Mouse (Mus musculus) CH12.LX (cell line): ENCODE measurements around the gene Otub2. TPM values are rescaled to one million over a fixed set of nuclear protein-coding genes. Genes with fewer than 3 reads are reported as not detected.
A peak's percentile ranks its signal among the peaks of the same experiment; 100 is the strongest.

Experiments used
- DNase-seq: peaks from one replicate; pipeline ENCODE4 v3.0.0-alpha.2; 2013; ENCODE audit errors: extremely low read depth
- H3K27ac ChIP-seq: 2 replicates; pipeline ENCODE4 v1.5.1; 2012; ENCODE audit warnings: low read depth, mild to moderate bottlenecking, control low read depth, moderate library complexity; ENCODE audit not compliant: insufficient read depth
- H3K27me3 ChIP-seq: replicated peaks from 2 replicates; pipeline ENCODE3; 2012; ENCODE audit warnings: inconsistent platforms
- H3K36me3 ChIP-seq, 2 experiments: replicated peaks in 1 of 2; 2 replicates each; pipeline versions ENCODE3 to v1.6.1; 2012; ENCODE audit warnings: inconsistent platforms in 1 of 2, low read length in 1 of 2, mild to moderate bottlenecking in 1 of 2, mixed read lengths in 1 of 2, moderate library complexity in 1 of 2; ENCODE audit not compliant: control insufficient read depth in 1 of 2, insufficient read depth in 1 of 2
- H3K4me1 ChIP-seq, 2 experiments: 2 replicates each; pipeline ENCODE4 v1.6.1; 2012; ENCODE audit warnings: inconsistent platforms in 1 of 2, moderate library complexity in 1 of 2; ENCODE audit not compliant: insufficient read depth in 2 of 2, control insufficient read depth in 1 of 2
- H3K4me2 ChIP-seq: 2 replicates; pipeline ENCODE4 v1.6.1; 2012; ENCODE audit warnings: low read depth, mild to moderate bottlenecking, control low read depth; ENCODE audit not compliant: poor library complexity, insufficient read depth, severe bottlenecking
- H3K4me3 ChIP-seq, 3 experiments: fragments of 150-350 bp in 1 of 3; sonication (generic) in 1 of 3; replicated peaks in 1 of 3; 2 replicates each; pipeline versions ENCODE3 to v1.5.1; 2011 to 2012; ENCODE audit warnings: low read depth in 2 of 3, low read length in 2 of 3, mild to moderate bottlenecking in 2 of 3, moderate library complexity in 2 of 3, control low read depth in 1 of 3, improper control_type of control experiment in 1 of 3, inconsistent platforms in 1 of 3, mixed read lengths in 1 of 3; ENCODE audit not compliant: poor library complexity in 1 of 3
- H3K79me2 ChIP-seq: replicated peaks from 2 replicates; pipeline ENCODE4 v1.6.1; 2012; ENCODE audit warnings: mild to moderate bottlenecking, moderate library complexity; ENCODE audit not compliant: control insufficient read depth, poor library complexity, insufficient read depth, severe bottlenecking; ENCODE audit errors: extremely low read depth
- H3K9ac ChIP-seq: 2 replicates; pipeline ENCODE4 v1.6.1; 2012; ENCODE audit warnings: low read depth, mild to moderate bottlenecking, control low read depth, moderate library complexity; ENCODE audit not compliant: insufficient read depth
- H3K9me3 ChIP-seq: replicated peaks from 2 replicates; pipeline ENCODE3; 2012; ENCODE audit warnings: low read length, inconsistent platforms, mixed read lengths
- BHLHE40 ChIP-seq: IDR thresholded peaks from 2 replicates; pipeline ENCODE4 v1.6.1; 2011; ENCODE audit warnings: mild to moderate bottlenecking, low read depth, low read length, improper control_type of control experiment
- CTCF ChIP-seq, 2 experiments: IDR thresholded peaks in 1 of 2; conservative IDR thresholded peaks in 1 of 2; 2 replicates each; pipeline ENCODE4 v1.5.1; 2011 to 2012; ENCODE audit warnings: low read depth in 2 of 2, low read length in 2 of 2, improper control_type of control experiment in 1 of 2, inconsistent platforms in 1 of 2, mild to moderate bottlenecking in 1 of 2, moderate library complexity in 1 of 2
- E2F4 ChIP-seq: IDR thresholded peaks from 2 replicates; pipeline ENCODE4 v1.6.1; 2011; ENCODE audit warnings: low read depth, low read length, improper control_type of control experiment; ENCODE audit not compliant: insufficient replicate concordance
- EP300 ChIP-seq: IDR thresholded peaks from 2 replicates; pipeline ENCODE4 v1.6.1; 2011; ENCODE audit warnings: low read length, improper control_type of control experiment
- ETS1 ChIP-seq: conservative IDR thresholded peaks from 2 replicates; pipeline ENCODE4 v1.6.1; 2012; ENCODE audit warnings: low read depth, mild to moderate bottlenecking, inconsistent platforms, low read length, improper control_type of control experiment, moderate library complexity
- GABPA ChIP-seq: IDR thresholded peaks from 2 replicates; pipeline ENCODE4 v1.6.1; 2012; ENCODE audit warnings: low read depth, low read length, improper control_type of control experiment, inconsistent platforms; ENCODE audit not compliant: insufficient replicate concordance
- HCFC1 ChIP-seq: IDR thresholded peaks from 2 replicates; pipeline ENCODE4 v1.6.1; 2012; ENCODE audit warnings: low read depth, mild to moderate bottlenecking, inconsistent platforms, low read length, improper control_type of control experiment
- IRF4 ChIP-seq: IDR thresholded peaks from 2 replicates; pipeline ENCODE4 v1.6.1; 2014; ENCODE audit warnings: low read depth, mild to moderate bottlenecking, inconsistent platforms, low read length, improper control_type of control experiment
- JUND ChIP-seq: conservative IDR thresholded peaks from 2 replicates; pipeline ENCODE4 v1.6.1; 2011; ENCODE audit warnings: low read depth, low read length, improper control_type of control experiment
- MAFK ChIP-seq: IDR thresholded peaks from 2 replicates; pipeline ENCODE4 v1.6.1; 2011; ENCODE audit warnings: low read length, improper control_type of control experiment; ENCODE audit not compliant: insufficient replicate concordance
- MAX ChIP-seq: IDR thresholded peaks from 2 replicates; pipeline ENCODE4 v1.6.1; 2011; ENCODE audit warnings: low read length, improper control_type of control experiment
- MAZ ChIP-seq: IDR thresholded peaks from 2 replicates; pipeline ENCODE4 v1.6.1; 2012; ENCODE audit warnings: low read depth, mild to moderate bottlenecking, inconsistent platforms, low read length, improper control_type of control experiment, moderate library complexity
- MEF2A ChIP-seq: IDR thresholded peaks from 2 replicates; pipeline ENCODE4 v1.6.1; 2014; ENCODE audit warnings: low read depth, mild to moderate bottlenecking, inconsistent platforms, low read length, improper control_type of control experiment, borderline replicate concordance
- MXI1 ChIP-seq: IDR thresholded peaks from 2 replicates; pipeline ENCODE4 v1.6.1; 2011; ENCODE audit warnings: mild to moderate bottlenecking, low read depth, low read length, improper control_type of control experiment
- MYC ChIP-seq: IDR thresholded peaks from 2 replicates; pipeline ENCODE4 v1.6.1; 2011; ENCODE audit warnings: low read depth, mild to moderate bottlenecking, improper control_type of control experiment, low read length
- NELFE ChIP-seq: IDR thresholded peaks from 2 replicates; pipeline ENCODE4 v1.6.1; 2011; ENCODE audit warnings: low read depth, low read length, improper control_type of control experiment
- POLR2A ChIP-seq: IDR thresholded peaks from 2 replicates; pipeline ENCODE4 v1.6.1; 2011; ENCODE audit warnings: low read depth, mild to moderate bottlenecking, improper control_type of control experiment, low read length
- POLR2AphosphoS2 ChIP-seq: IDR thresholded peaks from 2 replicates; pipeline ENCODE4 v1.6.1; 2011; ENCODE audit warnings: low read depth, low read length, improper control_type of control experiment
- RAD21 ChIP-seq: IDR thresholded peaks from 2 replicates; pipeline ENCODE4 v1.6.1; 2011; ENCODE audit warnings: low read depth, mild to moderate bottlenecking, low read length, improper control_type of control experiment, moderate library complexity
- RCOR1 ChIP-seq: conservative IDR thresholded peaks from 2 replicates; pipeline ENCODE4 v1.6.1; 2012; ENCODE audit warnings: low read depth, mild to moderate bottlenecking, inconsistent platforms, low read length, improper control_type of control experiment
- SIN3A ChIP-seq: IDR thresholded peaks from 2 replicates; pipeline ENCODE4 v1.6.1; 2012; ENCODE audit warnings: low read length, improper control_type of control experiment, inconsistent platforms
- SMC3 ChIP-seq: IDR thresholded peaks from 2 replicates; pipeline ENCODE4 v1.6.1; 2011; ENCODE audit warnings: low read depth, low read length, improper control_type of control experiment
- TBP ChIP-seq: conservative IDR thresholded peaks from 2 replicates; pipeline ENCODE4 v1.6.1; 2011; ENCODE audit warnings: low read depth, low read length, improper control_type of control experiment
- USF1 ChIP-seq: IDR thresholded peaks from 2 replicates; pipeline ENCODE4 v1.6.1; 2014; ENCODE audit warnings: low read depth, mild to moderate bottlenecking, inconsistent platforms, low read length, improper control_type of control experiment
- USF2 ChIP-seq: conservative IDR thresholded peaks from 2 replicates; pipeline ENCODE4 v1.6.1; 2011; ENCODE audit warnings: low read depth, low read length, improper control_type of control experiment
- ZC3H11A ChIP-seq: IDR thresholded peaks from 2 replicates; pipeline ENCODE4 v1.6.1; 2012; ENCODE audit warnings: low read depth, mild to moderate bottlenecking, inconsistent platforms, low read length, improper control_type of control experiment
- ZKSCAN1 ChIP-seq: IDR thresholded peaks from 2 replicates; pipeline ENCODE4 v1.6.1; 2012; ENCODE audit warnings: low read depth, inconsistent platforms, low read length, improper control_type of control experiment, borderline replicate concordance
- ZMIZ1 ChIP-seq: IDR thresholded peaks from 2 replicates; pipeline ENCODE4 v1.6.1; 2012; ENCODE audit warnings: low read depth, mild to moderate bottlenecking, inconsistent platforms, low read length, improper control_type of control experiment
- dilution Hi-C: fragments of 300-500 bp; cut with MboI; formaldehyde crosslinking; loops from 2 replicates; pipeline ENCODE4 v1.14.3; 2020; ENCODE audit warnings: low sequenced_read_pairs; ENCODE audit not compliant: extremely low pct_unique_long_range_greater_than_20kb, extremely low pct_ligation_motif_present
- in situ Hi-C: fragments of 300-500 bp; cut with MboI; formaldehyde crosslinking; loops from 3 replicates; pipeline ENCODE4 v1.14.3; 2019; ENCODE audit warnings: low sequenced_read_pairs, low pct_ligation_motif_present, low pct_unique_long_range_greater_than_20kb, mixed read lengths
- polyA plus RNA-seq: library from polyadenylated mRNA; unstranded; fragments of >175 nt; gene quantifications from 2 replicates; pipeline ENCODE4 v1.2.1, GENCODE M21; 2012; ENCODE audit warnings: low read depth; ENCODE audit not compliant: insufficient read length
- total RNA-seq, 2 experiments: library from RNA; depleted of rRNA; stranded (reverse); fragments of 300-350 nt in 1 of 2; fragments of >200 nt in 1 of 2; gene quantifications; 2 replicates each; pipeline ENCODE4 v1.2.3; 2012 to 2014

The Otub2 gene
- total and polyA plus RNA-seq, 3 experiments: 3.0 to 11.5 (median 7.6) TPM

- TF ChIP-seq MYC (no peak; the same call in 1 of the 2 replicates), USF1 (no peak), ZMIZ1 (0 out of 2 replicates have a peak, but pooled peaks have one; percentile 28), USF2 (no peak), MAFK (peak; percentile 94), MAX (no peak), BHLHE40 (peak; percentile 75), ETS1 (peak; percentile 76), E2F4 (no peak), MXI1 (no peak), MEF2A (peak; percentile 80), NELFE (peak; percentile 57; the same call in 1 of the 2 replicates), IRF4 (peak; percentile 79), SMC3 (0 out of 2 replicates have a peak, but pooled peaks have one; percentile 2), HCFC1 (peak; percentile 48; the same call in 1 of the 2 replicates), SIN3A (no peak), POLR2AphosphoS2 (no peak), EP300 (peak; percentile 89), POLR2A (peak; percentile 35; the same call in 1 of the 2 replicates), ZKSCAN1 (no peak)
Measured at GRCm38 (mm10) chr12:103343456-103343855, 45.0 kb upstream of the Otub2 start (continued).

DNA sequence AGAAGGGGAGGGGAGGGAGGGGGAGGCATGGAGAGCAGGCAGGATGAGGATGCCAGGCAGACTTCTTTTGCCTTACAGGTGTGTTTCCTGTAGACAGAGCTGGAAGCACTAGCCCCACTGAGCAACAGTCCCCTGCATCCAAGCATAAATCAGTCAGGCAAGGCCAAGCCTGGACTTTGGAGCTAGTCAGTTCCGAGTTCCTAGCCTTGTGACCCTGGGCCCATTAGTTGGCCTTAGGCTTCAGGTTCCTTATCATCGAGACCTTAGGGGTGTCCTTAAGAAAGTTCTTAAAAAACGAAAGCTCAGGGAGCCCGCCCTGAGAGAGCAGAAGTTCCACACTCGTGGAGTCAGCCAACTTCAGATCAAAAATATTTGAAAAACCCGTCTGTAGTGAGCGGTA, 43.5 kb upstream of the Otub2 start:
- H3K4me2 ChIP-seq: no peak overlapping the region
- in situ Hi-C loops (no loop called here), dilution Hi-C loops (no loop called here)
- peaks cover 5% of the 10 kb centered on the region for H3K9me3 ChIP-seq
- no peak for TF ChIP-seq POLR2A
- no peak for TF ChIP-seq JUND
- TF ChIP-seq MEF2A: no peak
- TF ChIP-seq MAFK: no peak
- TF ChIP-seq RAD21: no peak
- no peak for TF ChIP-seq RCOR1
- TF ChIP-seq NELFE: no peak
- no peak for TF ChIP-seq MAZ
- TF ChIP-seq ZC3H11A: no peak
- no peak for TF ChIP-seq CTCF (conservative IDR thresholded peaks at IDR 0.05 in 1 of 2, IDR thresholded peaks at IDR 0.05 in 1 of 2; ENCODE audit: low read depth in 2 of 2, low read length in 2 of 2)
- no peak for TF ChIP-seq MXI1
- no peak for TF ChIP-seq GABPA
- no peak for TF ChIP-seq ZMIZ1
- TF ChIP-seq POLR2AphosphoS2: no peak
- no peak for TF ChIP-seq TBP
- no peaks in the 10 kb centered on the region for H3K79me2 ChIP-seq
- no peaks in the 10 kb centered on the region for H3K27me3 ChIP-seq
- peaks cover 51 to 81% of the 10 kb centered on the region in 2 experiments for H3K4me1 ChIP-seq
- no peak for DNase-seq
- H3K9ac ChIP-seq: no peak overlapping the region
- no peak overlapping the region for H3K4me3 ChIP-seq
- H3K36me3 ChIP-seq: no peaks in the 10 kb centered on the region
- H3K27ac ChIP-seq: no peak overlapping the region
